Mouse (Mus musculus) adrenal gland, postnatal 25 days (tissue): Measurements from ENCODE around the gene Gpr19. TPM values are rescaled to one million over a fixed set of nuclear protein-coding genes. Genes with fewer than 3 reads are reported as not detected.

ENCODE experiments used
- DNase-seq: peaks from one replicate; pipeline ENCODE4 v3.0.0; 2021; ENCODE audit warnings: mixed read lengths
- total RNA-seq: library from RNA; stranded (reverse); gene quantifications from 2 replicates; pipeline ENCODE4 v1.2.3, GENCODE M21; 2021

The Gpr19 gene
- total RNA-seq, 1 experiment from 2014 or later = 11.3 TPM

- no peak for DNase-seq
Observed at GRCm38 (mm10) chr6:134922511-134923195, 24.3 kb upstream of the Gpr19 start.

GRCm38 (mm10) chr6:134921695-134922510, 23.5 kb upstream of the Gpr19 start:
- DNase-seq = peak; percentile 12

GRCm38 (mm10) chr6:134921014-134921694, 22.8 kb upstream of the Gpr19 start:
- DNase-seq = peak; percentile 53

GRCm38 (mm10) chr6:134920190-134921013, 22.0 kb upstream of the Gpr19 start, which contains the start of gene Cdkn1b:
Cdkn1b (plus strand) TSS chr6:134920401.
- DNase-seq = peak; percentile 89

GRCm38 (mm10) chr6:134919511-134920189, 21.3 kb upstream of the Gpr19 start:
- no peak for DNase-seq

- no peak for DNase-seq
Observed at GRCm38 (mm10) chr6:134918769-134919168, 20.4 kb upstream of the Gpr19 start.

- DNase-seq = peak; percentile 55
Observed at GRCm38 (mm10) chr6:134917087-134917486, 18.7 kb upstream of the Gpr19 start.

GRCm38 (mm10) chr6:134916641-134917040, 18.3 kb upstream of the Gpr19 start:
- peak; percentile 5 for DNase-seq

- DNase-seq = no peak
Observed at GRCm38 (mm10) chr6:134914523-134914922, 16.1 kb upstream of the Gpr19 start.

- no peak for DNase-seq
Observed at GRCm38 (mm10) chr6:134905811-134906210, 7.4 kb upstream of the Gpr19 start.

- no peak for DNase-seq
Observed at GRCm38 (mm10) chr6:134903891-134904884, 5.8 kb upstream of the Gpr19 start.

GRCm38 (mm10) chr6:134903368-134903767, 5.0 kb upstream of the Gpr19 start:
- no peak for DNase-seq

- DNase-seq = peak; percentile 95
Observed at GRCm38 (mm10) chr6:134897443-134898094, 809 bp downstream of the Gpr19 start.

GRCm38 (mm10) chr6:134896570-134897436, 1.6 kb downstream of the Gpr19 start:
- no peak for DNase-seq

GRCm38 (mm10) chr6:134890436-134890835, 7.9 kb downstream of the Gpr19 start:
- no peak for DNase-seq

GRCm38 (mm10) chr6:134889763-134890162, 8.6 kb downstream of the Gpr19 start:
- DNase-seq = no peak

- no peak for DNase-seq
Observed at GRCm38 (mm10) chr6:134888563-134889017, 9.8 kb downstream of the Gpr19 start.

GRCm38 (mm10) chr6:134887711-134888449, 10.5 kb downstream of the Gpr19 start:
- peak; percentile 5 for DNase-seq
